Mouse (Mus musculus) liver, embryonic 14.5 days (tissue): ENCODE data around the gene Midn. TPM values are rescaled to one million over a fixed set of nuclear protein-coding genes. Genes with fewer than 3 reads are reported as not detected.

Experiments
- ATAC-seq: fragments of 200-750 bp; cut with Nextera tagmentation; 2 replicates; pipeline ENCODE4 v1.8.0; 2017; ENCODE audit warnings: moderate number of reproducible peaks, mild to moderate bottlenecking, moderate library complexity; ENCODE audit not compliant: insufficient read depth
- DNase-seq, 3 experiments: peaks; one replicate each; pipeline ENCODE4 v3.0.0-alpha.2; 2012 to 2013; ENCODE audit warnings: low read depth in 3 of 3, low spot score in 3 of 3
- H3K27ac ChIP-seq: fragments of 300-500 bp; sonication (generic); 2 replicates; pipeline ENCODE4 v1.5.1; 2014; ENCODE audit warnings: moderate library complexity, mild to moderate bottlenecking, control low read depth, inconsistent platforms
- H3K27me3 ChIP-seq: fragments of 300-500 bp; sonication (generic); 2 replicates; pipeline ENCODE4 v1.6.1; 2014; ENCODE audit warnings: mild to moderate bottlenecking, low read length, moderate library complexity; ENCODE audit not compliant: control insufficient read depth, insufficient read depth
- H3K36me3 ChIP-seq: fragments of 300-500 bp; sonication (generic); replicated peaks from 2 replicates; pipeline ENCODE4 v1.6.1; 2014; ENCODE audit warnings: low read depth; ENCODE audit not compliant: control insufficient read depth, insufficient read depth
- H3K4me1 ChIP-seq, 2 experiments: fragments of 200-500 bp in 1 of 2; fragments of 300-500 bp in 1 of 2; sonication (generic) in 1 of 2; replicated peaks; 2 replicates each; pipeline ENCODE4 v1.6.1; 2012 to 2014; ENCODE audit warnings: antibody characterized with exemption in 1 of 2, inconsistent platforms in 1 of 2, low read length in 1 of 2; ENCODE audit not compliant: control insufficient read depth in 2 of 2, insufficient read depth in 2 of 2
- H3K4me2 ChIP-seq: fragments of 300-500 bp; sonication (generic); 2 replicates; pipeline ENCODE4 v1.6.1; 2014; ENCODE audit warnings: low read depth, mild to moderate bottlenecking, control low read depth, moderate library complexity
- H3K4me3 ChIP-seq, 2 experiments: fragments of 200-500 bp in 1 of 2; fragments of 300-500 bp in 1 of 2; sonication (generic) in 1 of 2; 2 replicates each; pipeline ENCODE4 v1.5.1; 2012 to 2014; ENCODE audit warnings: low read depth in 2 of 2, low read length in 2 of 2, mild to moderate bottlenecking in 2 of 2, control low read depth in 1 of 2, inconsistent platforms in 1 of 2, moderate library complexity in 1 of 2; ENCODE audit not compliant: insufficient read depth in 1 of 2
- H3K9ac ChIP-seq: fragments of 300-500 bp; sonication (generic); replicated peaks from 2 replicates; pipeline ENCODE4 v1.6.1; 2014; ENCODE audit warnings: mild to moderate bottlenecking, control low read depth, moderate library complexity
- H3K9me3 ChIP-seq: fragments of 300-500 bp; sonication (generic); 2 replicates; pipeline ENCODE4 v1.6.1; 2016; ENCODE audit warnings: low read length, mixed read lengths; ENCODE audit not compliant: control insufficient read depth
- CTCF ChIP-seq: IDR thresholded peaks from 2 replicates; pipeline ENCODE4 v1.5.1; 2016; ENCODE audit warnings: antibody characterized with exemption, low read depth, control low read depth
- EP300 ChIP-seq: IDR thresholded peaks from 2 replicates; pipeline ENCODE4 v1.6.1; 2016; ENCODE audit warnings: antibody characterized with exemption, low read depth
- WGBS: fragments of 180-500 bp; shearing (Covaris S2); extraction: QIAGEN DNeasy Blood & Tissue Kit; methylation state at CpG from one replicate; pipeline ENCODE4 v1.1.7; 2014; ENCODE audit not compliant: insufficient replicate concordance; 5-methylcytosine and 5-hydroxymethylcytosine counted together
- polyA plus RNA-seq, 2 experiments: library from polyadenylated mRNA; depleted of rRNA in 1 of 2; stranded (reverse) in 1 of 2; unstranded in 1 of 2; fragments of >200 nt; fragmentation: Nextera tagmentation in 1 of 2; extraction: Ambion mirVana in 1 of 2; gene quantifications; 2 replicates each; pipeline versions ENCODE4 v1.2.1 to v1.2.3; 2012 to 2014

Gene Midn
- polyA plus RNA-seq, 2 experiments = 5.1 to 9.1 TPM

DNA sequence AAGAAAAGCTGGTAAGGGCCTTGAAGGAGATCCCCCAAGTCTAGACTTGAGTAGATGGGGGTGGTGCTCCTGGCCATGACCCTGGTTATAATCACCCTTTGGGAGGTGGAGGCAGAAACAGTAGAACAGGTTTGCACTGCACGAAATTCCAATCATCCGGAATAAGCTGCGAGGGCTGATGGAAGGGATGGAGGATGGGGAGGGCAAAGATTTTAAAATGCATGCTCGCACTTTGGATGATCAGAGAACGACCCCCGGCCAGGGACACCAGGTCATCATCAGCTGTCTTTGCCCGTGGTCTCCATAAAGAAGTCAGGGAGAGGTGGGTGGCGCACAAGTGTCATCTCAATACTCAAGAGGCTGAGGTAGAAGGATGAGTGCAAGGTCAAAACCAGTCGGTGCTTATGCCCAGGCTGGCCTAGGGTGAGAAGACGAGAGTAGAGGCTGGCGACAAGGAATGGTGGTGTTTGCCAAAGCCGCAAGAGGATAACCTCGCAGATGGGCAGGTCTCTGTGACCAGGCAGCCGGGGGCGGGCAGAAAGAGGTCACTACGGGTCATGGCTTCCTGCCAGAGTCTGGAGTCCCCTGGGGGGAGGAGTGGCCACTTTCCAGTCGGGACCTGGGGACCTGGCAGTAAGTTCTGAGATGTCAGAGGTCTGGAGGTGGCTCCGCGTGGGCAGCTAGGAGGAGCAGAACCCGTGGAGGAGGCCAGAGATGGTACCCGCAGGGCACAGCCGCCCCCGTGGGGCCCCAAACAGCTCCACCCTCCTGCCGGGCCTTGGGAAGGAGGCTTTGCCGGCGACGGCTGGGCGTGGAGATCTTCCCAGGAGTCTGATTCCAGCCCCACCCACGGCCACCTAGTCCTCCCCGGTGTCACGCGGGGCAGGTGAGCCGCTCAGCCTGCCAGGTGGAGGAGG is 12.6 kb downstream of the Midn start:
- H3K4me2 ChIP-seq = peak overlapping the region; percentile 75
- H3K9ac ChIP-seq = peak overlapping the region; percentile 62
- H3K4me3 ChIP-seq = peak overlapping the region; percentile 51 to 60
- 1% methylated on average over 33 of the region's 33 CpGs for WGBS
- peak overlapping the region; percentile 63 for H3K27ac ChIP-seq
- peak in 1 of 3 experiments; percentile 73 for DNase-seq
- TF ChIP-seq CTCF (peak; percentile 31), EP300 (no peak)
- H3K9me3 ChIP-seq = no peaks in the 10 kb centered on the region
- peaks cover 45 to 47% of the 10 kb centered on the region in 2 experiments for H3K4me1 ChIP-seq
- peaks cover 19% of the 10 kb centered on the region for H3K36me3 ChIP-seq
- peak; percentile 27; the same call in 1 of the 2 replicates for ATAC-seq
- no peaks in the 10 kb centered on the region for H3K27me3 ChIP-seq

DNA sequence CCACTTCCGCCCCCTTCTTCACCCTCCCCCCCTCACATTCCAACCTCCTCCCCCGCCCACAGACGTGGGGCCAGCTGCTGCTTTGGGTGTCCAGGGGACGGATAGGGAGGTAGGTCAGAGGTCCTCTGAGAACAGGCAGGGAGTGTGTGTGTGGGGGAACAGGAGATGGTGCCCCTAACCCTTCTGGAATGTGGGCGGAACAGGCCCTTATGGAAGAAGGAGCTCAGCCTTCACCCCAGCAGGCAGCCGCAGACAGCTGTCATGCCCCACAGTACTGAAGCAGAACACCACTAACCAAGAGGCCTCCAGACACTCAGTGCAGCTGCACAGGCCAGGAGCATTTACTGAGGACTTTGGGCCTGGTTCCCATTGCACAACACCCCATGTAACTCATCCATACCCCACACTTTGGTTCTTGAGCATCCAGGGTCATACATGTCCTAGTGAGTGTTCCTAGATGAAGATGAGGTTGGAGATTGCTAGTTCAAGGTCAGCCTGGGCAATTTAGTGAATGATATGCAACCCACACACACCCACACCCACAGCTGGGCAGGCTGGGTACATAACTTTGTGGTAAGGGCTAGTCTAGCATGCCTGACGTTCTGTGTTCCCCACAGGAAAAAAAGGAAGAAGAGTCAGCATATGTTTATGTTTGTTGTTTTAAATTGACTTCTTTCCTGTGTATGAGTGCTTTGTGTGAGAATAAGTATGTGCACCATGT is 13.6 kb downstream of the Midn start:
- ATAC-seq (no peak), DNase-seq (no peak)
- H3K36me3 ChIP-seq = peaks cover 9% of the 10 kb centered on the region
- peak overlapping the region; percentile 75 for H3K4me2 ChIP-seq
- peak overlapping the region; percentile 62 for H3K9ac ChIP-seq
- no peaks in the 10 kb centered on the region for H3K27me3 ChIP-seq
- H3K4me3 ChIP-seq = peak overlapping the region in 1 of 2 experiments; percentile 60; a peak in 2 of 4 replicates
- no peak for TF ChIP-seq EP300
- no peak for TF ChIP-seq CTCF
- peak overlapping the region; percentile 63 for H3K27ac ChIP-seq
- no peaks in the 10 kb centered on the region for H3K9me3 ChIP-seq
- H3K4me1 ChIP-seq = peaks cover 47 to 51% of the 10 kb centered on the region in 2 experiments
- 35% methylated on average over 7 of the region's 7 CpGs for WGBS

DNA sequence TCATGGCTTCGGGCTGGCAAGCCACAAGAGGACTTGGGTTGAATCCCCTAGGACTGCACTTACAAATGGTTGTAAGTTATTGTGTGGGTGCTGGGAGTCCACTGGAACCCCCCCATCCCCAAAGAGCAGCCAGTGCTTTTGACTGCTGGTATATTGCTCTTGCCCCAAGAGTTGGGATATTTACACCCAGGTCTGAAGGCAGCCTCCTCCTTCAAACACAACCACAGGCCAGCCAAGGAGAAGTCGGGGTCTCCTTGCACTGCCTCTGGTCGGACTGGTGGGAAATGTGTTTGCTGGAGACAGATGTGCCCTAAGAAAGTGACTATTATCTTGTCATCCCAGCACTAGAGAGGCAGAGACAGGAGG is 14.2 kb downstream of the Midn start:
- H3K27me3 ChIP-seq = no peaks in the 10 kb centered on the region
- H3K9me3 ChIP-seq = no peaks in the 10 kb centered on the region
- no peak overlapping the region for H3K4me3 ChIP-seq
- WGBS = 68% methylated on average over 3 of the region's 3 CpGs
- no peak overlapping the region for H3K9ac ChIP-seq
- TF ChIP-seq CTCF = no peak
- no peak for TF ChIP-seq EP300
- H3K27ac ChIP-seq = peak overlapping the region; percentile 3; the same call in 1 of the 2 replicates
- no peak for ATAC-seq
- H3K36me3 ChIP-seq = peaks cover 3% of the 10 kb centered on the region
- DNase-seq = no peak
- no peak overlapping the region; the same call in 1 of the 2 replicates for H3K4me2 ChIP-seq
- H3K4me1 ChIP-seq = peaks cover 53 to 56% of the 10 kb centered on the region in 2 experiments

GRCm38 (mm10) chr10:80162716-80163299 is 14.7 kb downstream of the Midn start:
- H3K4me3 ChIP-seq = no peak overlapping the region
- H3K36me3 ChIP-seq = no peaks in the 10 kb centered on the region
- no peak for TF ChIP-seq EP300
- no peak for TF ChIP-seq CTCF
- H3K4me2 ChIP-seq = no peak overlapping the region
- WGBS = 60% methylated on average over 6 of the region's 6 CpGs
- H3K9ac ChIP-seq = no peak overlapping the region
- ATAC-seq (no peak), DNase-seq (no peak)
- H3K27ac ChIP-seq = no peak overlapping the region
- H3K4me1 ChIP-seq = peaks cover 50 to 56% of the 10 kb centered on the region in 2 experiments
- no peaks in the 10 kb centered on the region for H3K27me3 ChIP-seq
- H3K9me3 ChIP-seq = no peaks in the 10 kb centered on the region

DNA sequence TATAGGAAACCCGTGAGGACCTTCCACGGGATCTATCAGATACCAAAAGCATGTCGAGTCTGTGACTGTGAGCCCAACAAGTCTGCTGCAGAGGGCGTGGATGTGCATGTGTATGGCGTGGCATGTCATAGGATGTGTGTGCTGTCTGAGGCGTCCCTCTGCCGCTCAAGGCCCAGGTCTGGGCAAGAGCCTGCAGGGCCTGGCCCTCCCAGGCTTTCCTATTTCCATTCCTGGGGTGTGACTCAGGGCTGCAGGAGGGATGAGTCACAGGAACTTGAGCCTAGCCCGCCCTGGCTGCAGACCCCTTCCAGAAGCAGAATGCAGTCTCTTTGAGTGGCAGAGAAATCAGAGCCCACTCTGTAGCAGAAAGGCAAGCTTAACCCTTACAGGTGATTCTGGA is 15.6 kb downstream of the Midn start:
- Histone ChIP-seq H3K4me2 (no peak overlapping the region), H3K27me3 (no peaks in the 10 kb centered on the region), H3K36me3 (no peaks in the 10 kb centered on the region), H3K9me3 (no peaks in the 10 kb centered on the region), H3K27ac (no peak overlapping the region), H3K4me3 (no peak overlapping the region), H3K9ac (no peak overlapping the region), H3K4me1 (peaks cover 52 to 58% of the 10 kb centered on the region in 2 experiments)
- 68% methylated on average over 8 of the region's 8 CpGs for WGBS
- DNase-seq (no peak), ATAC-seq (no peak)
- TF ChIP-seq EP300 = no peak
- no peak for TF ChIP-seq CTCF
